Mouse (Mus musculus) left cerebral cortex, postnatal 36 days (tissue): ENCODE data around the gene Dusp10. TPM values are rescaled to one million over a fixed set of nuclear protein-coding genes. Genes with fewer than 3 reads are reported as not detected.

ENCODE experiments used
- DNase-seq, 2 experiments: peaks; one replicate each; pipeline ENCODE4 v3.0.0; 2021 to 2022; ENCODE audit warnings: low spot score in 2 of 2, mixed read lengths in 1 of 2
- intact Hi-C: fragments of 180-260 bp; cut with DNase I; formaldehyde crosslinking; loops from one replicate; pipeline ENCODE4 v1.15.1; 2025
- total RNA-seq, 2 experiments: library from RNA; stranded (reverse); gene quantifications; 2 replicates each; pipeline ENCODE4 v1.2.3; 2021

The Dusp10 gene
- total RNA-seq, 2 experiments from 2014 or later = 6.0 to 7.1 TPM

DNA sequence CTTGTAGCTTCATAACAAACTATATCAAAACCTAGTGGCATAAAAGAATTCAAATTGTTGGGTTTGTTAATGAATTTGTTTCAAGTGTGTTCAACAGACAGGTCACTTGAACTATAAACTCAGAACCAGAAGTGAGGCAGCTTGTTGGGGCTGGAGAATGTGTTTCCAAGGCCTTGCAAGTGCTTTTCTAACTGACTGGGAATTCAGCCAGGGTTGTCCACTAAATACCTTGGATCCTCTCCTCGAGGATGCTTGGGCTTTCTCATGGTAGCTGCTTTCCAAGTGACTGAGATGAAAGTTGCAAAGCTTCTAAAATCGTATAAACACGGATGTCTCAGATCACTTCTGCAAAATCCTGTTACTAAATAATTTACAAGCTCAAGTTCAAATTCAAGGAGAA, 69.6 kb downstream of the Dusp10 start:
- DNase-seq = no peak
- intact Hi-C loops = no loop called here

DNA sequence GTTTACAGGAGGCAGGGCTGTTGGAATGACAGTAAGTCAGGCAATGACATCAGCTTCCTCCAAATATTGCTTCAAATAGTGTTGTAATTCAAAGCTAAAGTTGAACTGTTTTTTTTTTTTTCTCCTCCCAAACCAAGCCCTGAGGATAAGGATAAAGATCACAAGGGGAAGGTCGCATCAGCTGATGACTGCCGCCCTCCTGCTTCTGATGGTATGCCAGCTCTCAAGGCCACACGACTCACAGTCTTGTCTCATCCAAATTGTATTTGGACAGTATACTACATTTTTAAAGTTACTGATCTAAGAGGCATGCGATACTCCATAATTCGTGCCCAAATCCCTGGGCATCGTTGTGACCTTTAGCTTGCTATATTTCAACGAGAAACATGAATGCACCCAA, 70.1 kb downstream of the Dusp10 start:
- intact Hi-C loops = no loop called here
- no peak for DNase-seq

DNA sequence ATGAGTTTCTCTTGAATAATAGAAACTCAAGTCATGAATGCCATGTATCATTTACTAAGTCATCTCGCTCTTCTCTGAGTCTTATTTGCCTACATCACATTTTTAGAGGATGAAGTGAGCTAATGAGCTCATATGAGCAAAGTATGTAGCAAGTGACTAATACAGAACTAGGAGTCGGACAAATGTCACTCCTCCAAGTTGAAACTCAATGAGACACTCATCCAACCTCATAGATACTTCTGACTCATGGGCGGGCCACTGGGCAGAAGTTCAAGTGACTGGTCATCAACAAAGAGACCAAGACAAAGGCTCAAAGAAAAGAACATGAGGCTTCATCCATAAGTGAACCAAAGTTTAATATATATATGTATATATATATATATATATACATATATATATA, 71.9 kb downstream of the Dusp10 start:
- DNase-seq = no peak
- intact Hi-C loops = no loop called here

DNA sequence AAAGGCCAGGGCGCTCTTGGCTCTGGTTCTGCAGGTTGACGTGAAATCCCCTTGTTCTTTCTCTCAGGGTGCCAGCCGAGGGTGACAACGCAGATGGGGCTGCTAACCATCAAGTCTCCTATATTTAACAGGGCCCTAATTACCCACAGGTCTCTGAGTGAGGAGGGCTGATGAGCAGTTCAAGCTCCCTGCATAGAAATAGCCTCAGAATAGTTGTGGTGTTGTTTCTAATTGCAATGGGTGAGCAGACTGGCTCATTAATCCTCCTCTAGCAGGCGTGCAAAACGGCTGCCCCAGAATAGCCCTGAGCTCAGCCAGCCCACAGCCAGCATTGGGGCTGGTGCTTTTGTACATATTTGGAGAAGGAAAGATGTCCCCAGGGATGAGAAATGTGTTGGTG, 77.4 kb downstream of the Dusp10 start:
- no peak for DNase-seq
- intact Hi-C loops = no loop called here

DNA sequence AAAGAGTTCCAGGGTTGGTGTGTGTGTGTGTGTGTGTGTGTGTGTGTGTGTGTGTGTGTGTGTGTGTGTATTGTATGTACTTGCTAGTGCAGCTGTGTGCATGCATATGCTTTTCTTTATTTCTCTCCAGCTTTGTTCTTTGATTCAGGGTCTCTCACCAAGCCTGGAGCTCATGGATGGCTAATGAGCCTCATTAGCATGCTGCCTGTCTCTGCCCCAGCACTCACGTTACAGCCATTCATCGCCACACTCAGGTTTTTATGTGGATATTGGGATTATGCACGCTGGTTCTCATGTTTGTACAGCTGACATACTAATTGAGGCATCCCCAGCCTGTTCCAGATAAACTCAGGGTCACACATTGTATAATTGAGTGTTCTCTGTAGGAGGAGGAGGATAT, 81.8 kb downstream of the Dusp10 start:
- DNase-seq = no peak
- intact Hi-C loops = no loop called here

DNA sequence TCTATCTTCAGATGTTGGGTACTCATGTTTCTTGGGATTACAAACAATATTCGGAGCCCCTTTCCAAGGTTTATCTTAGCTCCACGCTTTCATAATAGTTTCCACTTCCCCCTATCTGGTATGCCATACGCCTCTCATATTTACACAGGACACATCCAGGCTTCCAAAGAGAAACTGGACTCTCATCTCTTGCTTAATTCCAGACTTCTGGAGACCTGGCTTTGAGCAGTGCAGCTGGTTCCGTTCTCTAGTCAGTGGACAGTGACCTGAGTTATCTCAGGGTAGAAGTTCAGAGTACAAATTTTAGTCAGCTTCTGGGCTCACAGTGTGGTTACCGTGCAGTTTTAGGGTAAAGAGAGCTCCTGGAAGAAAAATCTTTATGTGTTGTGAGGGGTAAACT, 87.3 kb downstream of the Dusp10 start:
- intact Hi-C loops = no loop called here
- DNase-seq = no peak

DNA sequence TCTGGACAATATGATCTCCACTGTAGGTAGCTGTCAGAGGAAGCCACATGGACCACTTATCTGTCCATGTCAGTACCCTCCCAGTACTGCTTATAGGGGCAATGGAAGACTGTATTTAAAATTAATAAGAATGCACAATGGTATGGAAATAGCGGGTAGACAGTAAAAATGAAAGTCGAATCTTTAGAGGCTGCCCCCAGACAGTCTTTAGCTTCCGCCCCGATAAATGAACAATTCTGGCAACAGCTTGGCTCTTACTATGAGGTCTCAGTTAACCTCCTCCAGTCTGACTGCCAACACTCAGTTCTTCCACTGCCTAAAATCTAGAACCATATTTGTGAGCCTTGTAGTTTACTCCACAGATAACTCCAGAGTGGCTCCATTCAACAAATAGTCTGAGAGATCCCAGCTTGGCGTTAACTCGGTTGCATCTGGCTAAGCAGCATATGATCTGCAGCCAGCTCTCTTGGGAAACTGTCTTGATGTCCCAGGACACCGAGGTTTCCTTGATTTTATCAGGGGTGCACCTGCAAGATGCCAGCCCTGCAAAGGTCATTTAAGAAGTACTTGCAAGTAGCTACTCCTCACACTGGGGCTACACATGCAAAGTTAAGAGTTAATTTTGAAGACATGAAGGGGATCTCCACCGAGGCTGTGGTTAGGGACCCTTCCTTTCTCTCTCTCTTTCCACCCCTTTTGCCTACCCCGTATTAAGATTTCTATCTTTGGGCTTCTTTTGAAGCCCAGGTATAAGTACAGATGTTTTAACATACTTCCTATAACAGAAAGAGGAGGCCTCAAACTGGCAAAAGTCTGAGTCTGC, 88.0 kb downstream of the Dusp10 start:
- intact Hi-C loops = no loop called here
- DNase-seq = no peak

DNA sequence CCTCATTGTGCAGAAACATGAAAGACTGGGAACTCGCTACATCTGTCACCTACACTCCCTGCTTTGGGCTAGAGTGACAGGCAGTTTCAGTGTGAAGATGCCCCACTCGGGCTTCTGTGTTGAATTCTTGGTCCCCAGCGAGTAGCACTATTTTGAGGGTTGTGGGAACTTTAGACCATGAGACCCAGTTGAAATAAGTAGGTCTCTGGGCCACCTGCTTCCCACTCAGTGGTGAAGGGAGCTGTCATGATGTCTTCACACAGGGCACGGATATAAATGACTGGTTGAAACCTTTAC, 88.6 kb downstream of the Dusp10 start:
- intact Hi-C loops = no loop called here

DNA sequence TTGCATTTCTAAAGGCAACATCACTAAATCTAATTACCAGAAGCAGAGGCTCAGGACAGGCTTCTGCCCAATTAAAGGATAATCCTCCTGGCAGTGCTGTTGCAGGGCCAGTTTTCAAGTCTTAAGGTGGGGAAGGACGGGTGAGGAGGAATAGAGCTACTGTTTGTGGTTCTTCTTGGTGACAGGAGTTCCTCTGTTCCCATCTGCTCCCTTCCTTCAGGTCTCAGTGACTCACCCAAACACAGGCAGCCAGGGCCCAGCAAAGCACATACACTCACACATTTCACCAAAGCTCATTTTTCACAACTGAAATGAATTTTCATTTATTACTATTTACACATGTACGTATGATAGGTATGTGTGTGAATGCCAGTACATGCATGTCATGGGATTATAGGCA, 93.7 kb downstream of the Dusp10 start:
- intact Hi-C loops = no loop called here
- DNase-seq = no peak

More for the DNA sequence above, 88.6 kb downstream of the Dusp10 start:
- DNase-seq = no peak

DNA sequence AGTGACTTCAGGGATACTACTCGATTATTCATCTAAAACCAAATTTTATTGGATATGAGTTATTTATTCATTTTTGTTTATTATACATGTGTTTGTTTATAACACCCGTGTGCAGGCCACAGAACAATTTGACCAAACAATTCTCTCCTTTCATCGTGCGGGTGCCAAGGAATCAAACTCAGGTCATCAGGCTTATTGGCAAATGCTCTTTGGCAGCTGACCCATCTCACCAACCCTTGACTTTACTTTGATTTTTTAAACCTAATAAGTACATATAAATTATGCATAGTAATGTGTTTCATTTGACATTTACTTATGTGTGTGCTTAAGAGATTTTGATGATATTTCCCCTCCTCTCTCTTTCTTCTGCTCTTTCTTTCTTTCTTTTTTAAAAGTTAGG, 94.3 kb downstream of the Dusp10 start:
- no peak for DNase-seq
- intact Hi-C loops = no loop called here

DNA sequence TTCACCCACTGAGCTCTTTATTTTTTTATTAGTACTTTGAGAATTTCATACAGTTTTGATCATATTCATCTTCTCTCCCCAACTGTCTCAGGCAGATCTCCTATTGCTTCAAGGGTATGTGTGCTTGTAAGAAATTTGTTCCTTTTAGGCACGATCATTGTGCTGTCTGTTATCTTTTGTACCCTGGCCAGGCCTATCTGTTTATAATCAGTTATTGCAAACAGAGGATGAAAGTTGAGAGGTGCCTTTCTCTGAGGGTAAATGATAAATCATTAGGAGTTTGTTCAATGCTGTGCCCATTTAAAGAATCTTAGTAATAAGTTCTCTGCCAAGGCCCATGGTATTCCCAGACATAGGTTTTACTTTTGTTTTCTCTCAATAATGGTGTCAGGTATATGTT, 95.2 kb downstream of the Dusp10 start:
- no peak for DNase-seq
- intact Hi-C loops = no loop called here

DNA sequence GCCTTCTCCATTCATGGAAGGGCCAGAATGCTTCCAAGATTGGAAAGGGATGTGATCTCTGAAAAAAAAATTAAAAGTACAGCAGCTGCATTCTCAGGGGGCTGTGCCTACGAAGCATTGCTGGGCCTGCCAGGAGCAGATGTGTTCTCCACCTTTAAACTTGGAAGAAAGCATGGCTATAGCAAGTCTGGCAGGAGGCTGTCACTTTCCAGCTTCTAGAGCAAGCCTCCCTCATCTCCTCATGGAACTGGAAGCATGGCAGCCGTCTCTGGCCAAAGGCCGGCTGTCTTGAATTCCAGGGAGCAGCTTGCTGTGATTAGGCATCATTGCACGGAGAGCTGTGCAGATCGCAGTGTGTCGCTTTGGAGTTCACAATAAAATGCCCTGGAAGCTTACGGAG, 104.5 kb downstream of the Dusp10 start:
- intact Hi-C loops = no loop called here
- DNase-seq = no peak

DNA sequence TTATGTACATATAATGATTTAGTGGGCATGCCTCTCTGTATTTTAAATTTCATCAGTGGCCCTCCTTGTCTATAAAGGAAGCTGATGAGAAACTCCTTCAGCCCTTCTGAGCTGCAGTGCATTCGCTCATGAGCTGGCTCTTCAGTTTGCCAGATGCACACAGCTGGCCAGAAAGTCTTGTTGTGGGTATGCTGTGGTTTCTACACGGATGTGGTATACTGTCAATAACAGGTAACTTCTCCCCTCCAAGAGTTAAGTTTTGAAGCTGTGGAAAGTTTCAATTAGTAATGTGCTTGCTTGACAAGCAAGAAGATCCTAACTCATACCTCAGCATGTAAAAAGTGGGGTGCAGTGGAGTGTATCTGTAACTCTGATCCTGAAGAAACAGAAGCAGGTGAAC, 104.9 kb downstream of the Dusp10 start:
- no peak for DNase-seq

DNA sequence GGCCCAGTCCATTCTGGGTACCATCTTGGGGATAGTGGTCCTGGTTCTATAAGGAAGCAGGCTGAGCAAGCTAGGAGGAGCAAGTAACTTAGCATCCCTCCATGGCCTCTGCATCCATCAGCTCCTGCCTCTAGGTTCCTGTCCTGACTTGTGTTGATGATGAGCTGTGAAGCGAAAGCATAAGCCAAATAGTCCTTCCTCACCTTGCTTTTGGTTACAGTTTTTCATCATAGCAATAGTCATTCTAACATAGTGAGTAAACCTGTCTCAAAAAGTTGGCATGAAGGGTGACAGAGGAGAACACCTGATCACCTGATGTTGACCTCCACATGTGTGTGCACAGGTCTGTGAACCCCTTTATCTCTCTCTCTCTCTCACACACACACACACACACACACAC, 105.5 kb downstream of the Dusp10 start:
- intact Hi-C loops = no loop called here
- no peak for DNase-seq

More for the DNA sequence above, 104.9 kb downstream of the Dusp10 start:
- intact Hi-C loops = no loop called here

Other genes with a start within 250 kb of the Dusp10 start
- under 1 TPM in 1 of 2 experiments, not detected in 1; 0.32 TPM for gene 1700056E22Rik, start 21.0 kb downstream of the Dusp10 start, total RNA-seq